Mouse (Mus musculus) small intestine, adult 2 months (tissue): Measurements from ENCODE around the gene 3110009E18Rik.

Source experiments
- CTCF ChIP-seq: fragments of 200-500 bp; IDR thresholded peaks from 2 replicates; pipeline ENCODE4 v1.5.1; 2012; ENCODE audit warnings: low read depth, mild to moderate bottlenecking, control low read depth, inconsistent platforms, low read length, moderate library complexity, mixed read lengths; ENCODE audit not compliant: insufficient replicate concordance, insufficient read length; ENCODE audit errors: extremely low read depth
- POLR2A ChIP-seq: fragments of 200-500 bp; IDR thresholded peaks from 2 replicates; pipeline ENCODE4 v1.6.1; 2012; ENCODE audit warnings: low read depth, mild to moderate bottlenecking, control low read depth, inconsistent platforms, low read length, moderate library complexity

DNA sequence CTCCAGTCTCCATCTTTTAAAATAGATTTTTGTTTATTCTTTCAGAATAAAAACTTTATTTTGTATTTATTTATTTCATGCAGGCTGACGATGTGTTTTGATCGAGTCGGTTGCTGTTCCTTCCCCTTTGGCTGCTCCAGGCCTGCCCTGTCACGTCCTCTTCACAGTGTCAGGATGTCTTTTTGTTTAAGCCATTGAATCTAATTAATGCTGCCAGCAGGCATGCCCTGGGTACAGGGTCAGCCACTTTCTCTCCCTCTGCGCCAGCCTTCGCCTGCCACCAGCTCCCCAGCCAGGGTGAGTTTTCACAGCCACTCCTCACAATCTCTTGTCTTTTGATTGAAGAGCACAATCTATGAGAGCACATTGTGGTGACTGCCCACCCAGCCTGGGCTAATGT, 99.9 kb downstream of the 3110009E18Rik start:
- TF ChIP-seq CTCF = no peak
- TF ChIP-seq POLR2A = no peak
